8 mouse cellular contexts compared by ENCODE assay signal in genomic region chr1:74237671-74238070, GRCm38 (mm10). TPM values are rescaled to one million over a fixed set of nuclear protein-coding genes. Genes with fewer than 3 reads are reported as not detected.
DNase-seq lines count a peak whose midpoint lies in the region; ATAC-seq and TF ChIP-seq lines count a peak whose summit lies in the region.

No protein-coding gene starts in this region.

- no peaks in the 10 kb centered on the region for H3K27me3 ChIP-seq in heart, embryonic 13.5 days (replicated peaks)
- H3K27me3 ChIP-seq in MEL (ENCODE audit: control insufficient read depth in 1 of 2, insufficient read depth in 2 of 2, low read length in 2 of 2): no peaks in the 10 kb centered on the region
- no peaks in the 10 kb centered on the region for H3K27me3 ChIP-seq in hindbrain, embryonic 13.5 days
- no peaks in the 10 kb centered on the region for H3K27me3 ChIP-seq in midbrain, embryonic 10.5 days (ENCODE audit: low read depth, poor library complexity, severe bottlenecking)

- intact Hi-C loops in heart, postnatal 14 days (cut with DNase I): loop anchor here (2.0 kb wide), 1 partner anchor 43 kb away; no protein-coding TSS in a partner anchor
- intact Hi-C loops in gastrocnemius, postnatal 14 days (cut with DNase I; ENCODE audit: low total_unique reads): loop anchor here (5.0 kb wide), 1 partner anchor 45 kb away; the partner anchor contains the start of genes Aamp and Pnkd

- 0 out of 2 replicates have a peak, but pooled peaks cover 9% of the 10 kb centered on the region for H3K36me3 ChIP-seq in heart, embryonic 13.5 days
- H3K36me3 ChIP-seq in MEL (ENCODE audit: control insufficient read depth in 1 of 2, insufficient read depth in 2 of 2, low read length in 2 of 2): peaks cover 0 to 37% of the 10 kb centered on the region in 2 experiments
- H3K36me3 ChIP-seq in hindbrain, embryonic 13.5 days: no peaks in the 10 kb centered on the region
- peaks cover 10% of the 10 kb centered on the region; the same call in 1 of the 2 replicates for H3K36me3 ChIP-seq in midbrain, embryonic 10.5 days

- peak overlapping the region; percentile 84 for H3K4me2 ChIP-seq in heart, embryonic 13.5 days
- peak overlapping the region; percentile 90 for H3K4me2 ChIP-seq in hindbrain, embryonic 13.5 days

- TF ChIP-seq RAD21 in MEL (IDR thresholded peaks at IDR 0.05; ENCODE audit: low read depth, low read length): no peak

- TF ChIP-seq CTCF in MEL (IDR thresholded peaks at IDR 0.05 in 2 of 3, conservative IDR thresholded peaks at IDR 0.05 in 1 of 3; ENCODE audit: control insufficient read depth in 1 of 3, insufficient read depth in 1 of 3, low read depth in 2 of 3, low read length in 3 of 3, poor library complexity in 1 of 3, severe bottlenecking in 1 of 3): no peak

- peaks cover 58% of the 10 kb centered on the region for H3K79me2 ChIP-seq in MEL (ENCODE audit: control insufficient read depth, insufficient read depth, low read length, poor library complexity)

- no peak for ATAC-seq in heart, embryonic 13.5 days (ENCODE audit: extremely low read depth, insufficient number of reproducible peaks, low FRiP score, low TSS enrichment)
- ATAC-seq in hindbrain, embryonic 13.5 days (ENCODE audit: low FRiP score): no peak

- TF ChIP-seq EP300 in MEL (IDR thresholded peaks at IDR 0.05; ENCODE audit: low read depth in 1 of 2, low read length in 2 of 2): no peak

- H3K27ac ChIP-seq in heart, embryonic 13.5 days (replicated peaks): peak overlapping the region; percentile 95
- peak overlapping the region; percentile 87 for H3K27ac ChIP-seq in MEL (ENCODE audit: control insufficient read depth, low read depth, low read length)
- no peak overlapping the region for H3K27ac ChIP-seq in hindbrain, embryonic 13.5 days
- H3K27ac ChIP-seq in midbrain, embryonic 10.5 days (replicated peaks): no peak overlapping the region

- TF ChIP-seq POLR2A in MEL (IDR thresholded peaks at IDR 0.05; ENCODE audit: control insufficient read depth in 1 of 2, insufficient read depth in 1 of 2, low read depth in 1 of 2, low read length in 2 of 2, poor library complexity in 1 of 2): no peak

- peaks cover 52% of the 10 kb centered on the region for H3K4me1 ChIP-seq in heart, embryonic 13.5 days
- H3K4me1 ChIP-seq in MEL (ENCODE audit: control insufficient read depth in 1 of 2, insufficient read depth in 2 of 2, low read length in 2 of 2): peaks cover 9 to 26% of the 10 kb centered on the region in 2 experiments
- H3K4me1 ChIP-seq in hindbrain, embryonic 13.5 days (replicated peaks): peaks cover 42% of the 10 kb centered on the region
- H3K4me1 ChIP-seq in midbrain, embryonic 10.5 days: peaks cover 29% of the 10 kb centered on the region

- peak overlapping the region; percentile 99 for H3K9ac ChIP-seq in heart, embryonic 13.5 days
- peak overlapping the region; percentile 98 for H3K9ac ChIP-seq in MEL (ENCODE audit: control insufficient read depth, low read depth, low read length, poor library complexity, severe bottlenecking)
- peak overlapping the region; percentile 99 for H3K9ac ChIP-seq in hindbrain, embryonic 13.5 days

- WGBS in heart, embryonic 13.5 days: 23% methylated on average over 5 of the region's 5 CpGs
- 50% methylated on average over 5 of the region's 5 CpGs for WGBS in hindbrain, embryonic 13.5 days
- 56% methylated on average over 5 of the region's 5 CpGs for WGBS in midbrain, embryonic 10.5 days

- H3K4me3 ChIP-seq in heart, embryonic 13.5 days: peak overlapping the region; percentile 91
- H3K4me3 ChIP-seq in MEL (ENCODE audit: control insufficient read depth in 1 of 2, insufficient read depth in 1 of 2, low read depth in 2 of 2, low read length in 2 of 2): peak overlapping the region; percentile 96 to 98
- peak overlapping the region; percentile 99 for H3K4me3 ChIP-seq in hindbrain, embryonic 13.5 days
- H3K4me3 ChIP-seq in midbrain, embryonic 10.5 days: peak overlapping the region; percentile 99

- DNase-seq in heart, postnatal 14 days: no peak
- peak; percentile 65 for DNase-seq in MEL (ENCODE audit: low read depth, low spot score)
- DNase-seq in midbrain, embryonic 10.5 days (ENCODE audit: low spot score): no peak
- DNase-seq in adrenal gland, adult 2 months: no peak
- no peak for DNase-seq in right cerebral cortex, postnatal 4 days
- no peak for DNase-seq in gastrocnemius, postnatal 14 days

- H3K9me3 ChIP-seq in heart, embryonic 13.5 days: no peaks in the 10 kb centered on the region
- H3K9me3 ChIP-seq in MEL (replicated peaks; ENCODE audit: insufficient read depth, low read length): no peaks in the 10 kb centered on the region
- H3K9me3 ChIP-seq in hindbrain, embryonic 13.5 days: no peaks in the 10 kb centered on the region
- H3K9me3 ChIP-seq in midbrain, embryonic 10.5 days (replicated peaks): no peaks in the 10 kb centered on the region

TF ChIP-seq in MEL, 35 proteins besides CTCF, POLR2A, EP300 and RAD21 (continues in another document):
- TF ChIP-seq SIN3A (IDR thresholded peaks at IDR 0.05; ENCODE audit: low read length): no peak
- TF ChIP-seq JUND (IDR thresholded peaks at IDR 0.05; ENCODE audit: low read depth, low read length): no peak
- TF ChIP-seq ETS1 (IDR thresholded peaks at IDR 0.05; ENCODE audit: low read depth, low read length): no peak
- no peak for TF ChIP-seq POLR2AphosphoS5 (IDR thresholded peaks at IDR 0.05; ENCODE audit: borderline replicate concordance, low read depth, low read length)
- TF ChIP-seq HCFC1 (IDR thresholded peaks at IDR 0.05; ENCODE audit: low read depth, low read length): no peak
- TF ChIP-seq BHLHE40 (IDR thresholded peaks at IDR 0.05; ENCODE audit: borderline replicate concordance, low read depth, low read length): no peak
- TF ChIP-seq ZC3H11A (IDR thresholded peaks at IDR 0.05; ENCODE audit: low read depth, low read length): no peak

RNA-seq across cellular contexts. Expression of gene Arpc2, which starts 1.8 kb away (rescaled TPM):
- 400 and 438 TPM in 2 replicates for polyA plus RNA-seq in heart, embryonic 13.5 days (2015; fragmentation: Nextera tagmentation; extraction: Ambion mirVana)
- total RNA-seq in heart, postnatal 14 days (2021): 100 to 1,000 TPM; 143 to 165 TPM
- total RNA-seq in MEL (2012; rRNA removed): 141 and 166 TPM in 2 replicates
- polyA plus RNA-seq in MEL (2012; ENCODE audit: insufficient read depth in 1 of 2, insufficient read length in 2 of 2, low read depth in 1 of 2, low replicate concordance in 2 of 2, missing spikeins in 1 of 2): 100 to 1,000 TPM; 108 to 423 TPM
- polyA plus RNA-seq in hindbrain, embryonic 13.5 days (2015; fragmentation: Nextera tagmentation; extraction: Ambion mirVana): 390 and 405 TPM in 2 replicates
- polyA plus RNA-seq in midbrain, embryonic 10.5 days (2016; fragmentation: Nextera tagmentation; extraction: Ambion mirVana): 353 and 368 TPM in 2 replicates
- 100 to 1,000 TPM; 180 to 191 TPM for total RNA-seq in adrenal gland, adult 2 months (2021)
- 108 and 124 TPM in 2 replicates for polyA plus RNA-seq in adrenal gland, adult 2 months (2012; rRNA removed)
- 10 to 100 TPM; 75.2 to 85.6 TPM for total RNA-seq in gastrocnemius, postnatal 14 days (2021)

RNA-seq across cellular contexts. Expression of gene Gpbar1, which starts 40.7 kb away (rescaled TPM):
- 0.36 and 0.64 TPM in 2 replicates for polyA plus RNA-seq in heart, embryonic 13.5 days (2015; fragmentation: Nextera tagmentation; extraction: Ambion mirVana)
- not detected for total RNA-seq in heart, postnatal 14 days (2021)
- 0.16 TPM in 1 of 2 replicates, not detected in the other for total RNA-seq in MEL (2012; rRNA removed)
- not detected for polyA plus RNA-seq in MEL (2012; ENCODE audit: insufficient read depth in 1 of 2, insufficient read length in 2 of 2, low read depth in 1 of 2, low replicate concordance in 2 of 2, missing spikeins in 1 of 2)
- polyA plus RNA-seq in hindbrain, embryonic 13.5 days (2015; fragmentation: Nextera tagmentation; extraction: Ambion mirVana): 0.42 TPM in 1 of 2 replicates, not detected in the other
- 0.25 TPM in 2 replicates for polyA plus RNA-seq in midbrain, embryonic 10.5 days (2016; fragmentation: Nextera tagmentation; extraction: Ambion mirVana)
- not detected for total RNA-seq in adrenal gland, adult 2 months (2021)
- polyA plus RNA-seq in adrenal gland, adult 2 months (2012; rRNA removed): 0.43 TPM in 1 of 2 replicates, not detected in the other
- total RNA-seq in gastrocnemius, postnatal 14 days (2021): not detected

RNA-seq across cellular contexts. Expression of gene Cxcr1, which starts 43.2 kb away (rescaled TPM):
- polyA plus RNA-seq in heart, embryonic 13.5 days (2015; fragmentation: Nextera tagmentation; extraction: Ambion mirVana): not detected in 2 replicates
- not detected for total RNA-seq in heart, postnatal 14 days (2021)
- total RNA-seq in MEL (2012; rRNA removed): not detected in 2 replicates
- not detected for polyA plus RNA-seq in MEL (2012; ENCODE audit: insufficient read depth in 1 of 2, insufficient read length in 2 of 2, low read depth in 1 of 2, low replicate concordance in 2 of 2, missing spikeins in 1 of 2)
- polyA plus RNA-seq in hindbrain, embryonic 13.5 days (2015; fragmentation: Nextera tagmentation; extraction: Ambion mirVana): not detected in 2 replicates
- polyA plus RNA-seq in midbrain, embryonic 10.5 days (2016; fragmentation: Nextera tagmentation; extraction: Ambion mirVana): not detected in 2 replicates
- total RNA-seq in adrenal gland, adult 2 months (2021): not detected
- polyA plus RNA-seq in adrenal gland, adult 2 months (2012; rRNA removed): not detected in 2 replicates
- total RNA-seq in gastrocnemius, postnatal 14 days (2021): not detected

RNA-seq across cellular contexts. Expression of gene Aamp, which starts 46.9 kb away (rescaled TPM):
- polyA plus RNA-seq in heart, embryonic 13.5 days (2015; fragmentation: Nextera tagmentation; extraction: Ambion mirVana): 164 and 188 TPM in 2 replicates
- total RNA-seq in heart, postnatal 14 days (2021): 10 to 100 TPM; 95.5 to 98.9 TPM
- 107 and 108 TPM in 2 replicates for total RNA-seq in MEL (2012; rRNA removed)
- polyA plus RNA-seq in MEL (2012; ENCODE audit: insufficient read depth in 1 of 2, insufficient read length in 2 of 2, low read depth in 1 of 2, low replicate concordance in 2 of 2, missing spikeins in 1 of 2): 100 to 1,000 TPM in 1 of 2 experiments, not detected in 1; 169 TPM
- polyA plus RNA-seq in hindbrain, embryonic 13.5 days (2015; fragmentation: Nextera tagmentation; extraction: Ambion mirVana): 199 and 206 TPM in 2 replicates
- polyA plus RNA-seq in midbrain, embryonic 10.5 days (2016; fragmentation: Nextera tagmentation; extraction: Ambion mirVana): 241 and 246 TPM in 2 replicates
- total RNA-seq in adrenal gland, adult 2 months (2021): 100 to 1,000 TPM; 144 to 177 TPM
- polyA plus RNA-seq in adrenal gland, adult 2 months (2012; rRNA removed): 180 and 188 TPM in 2 replicates
- total RNA-seq in gastrocnemius, postnatal 14 days (2021): 10 to 100 TPM; 76.7 to 77.5 TPM

RNA-seq across cellular contexts. Expression of gene Pnkd, which starts 47.1 kb away (rescaled TPM):
- 227 and 252 TPM in 2 replicates for polyA plus RNA-seq in heart, embryonic 13.5 days (2015; fragmentation: Nextera tagmentation; extraction: Ambion mirVana)
- 100 to 1,000 TPM; 190 to 191 TPM for total RNA-seq in heart, postnatal 14 days (2021)
- 48.2 and 52.5 TPM in 2 replicates for total RNA-seq in MEL (2012; rRNA removed)
- 10 to 100 TPM in 1 of 2 experiments, not detected in 1; 64.2 TPM for polyA plus RNA-seq in MEL (2012; ENCODE audit: insufficient read depth in 1 of 2, insufficient read length in 2 of 2, low read depth in 1 of 2, low replicate concordance in 2 of 2, missing spikeins in 1 of 2)
- 98.2 and 102 TPM in 2 replicates for polyA plus RNA-seq in hindbrain, embryonic 13.5 days (2015; fragmentation: Nextera tagmentation; extraction: Ambion mirVana)
- 99.5 and 107 TPM in 2 replicates for polyA plus RNA-seq in midbrain, embryonic 10.5 days (2016; fragmentation: Nextera tagmentation; extraction: Ambion mirVana)
- total RNA-seq in adrenal gland, adult 2 months (2021): 10 to 100 TPM; 61.1 to 85.1 TPM
- 92.9 and 106 TPM in 2 replicates for polyA plus RNA-seq in adrenal gland, adult 2 months (2012; rRNA removed)
- 10 to 100 TPM; 59.8 to 72.1 TPM for total RNA-seq in gastrocnemius, postnatal 14 days (2021)

Comparison
In these comparisons a context has a peak if more than half of its experiments do, and no peak if none do; other contexts are left out.
1. H3K27ac ChIP-seq: peak in heart, embryonic 13.5 days (single experiment) and MEL (single experiment); none in hindbrain, embryonic 13.5 days (single experiment) and midbrain, embryonic 10.5 days (single experiment).
2. Peak in every context shown above with its lines, with median percentiles within 50 percentile points of each other: H3K4me3 ChIP-seq and H3K9ac ChIP-seq.